Mouse (Mus musculus) ES-E14 (cell line): ENCODE data around the gene Cbln1.

Experiments
- MAFK ChIP-seq: IDR thresholded peaks from 2 replicates; pipeline ENCODE4 v1.6.1; 2014; ENCODE audit warnings: mild to moderate bottlenecking, low read depth, low read length, inconsistent platforms; ENCODE audit not compliant: insufficient read depth
- ZC3H11A ChIP-seq: IDR thresholded peaks from 2 replicates; pipeline ENCODE4 v1.6.1; 2012; ENCODE audit warnings: low read depth, mild to moderate bottlenecking, inconsistent platforms, low read length, borderline replicate concordance
- ZNF384 ChIP-seq: IDR thresholded peaks from 2 replicates; pipeline ENCODE4 v1.6.1; 2012; ENCODE audit warnings: low read depth, low read length, inconsistent platforms

DNA sequence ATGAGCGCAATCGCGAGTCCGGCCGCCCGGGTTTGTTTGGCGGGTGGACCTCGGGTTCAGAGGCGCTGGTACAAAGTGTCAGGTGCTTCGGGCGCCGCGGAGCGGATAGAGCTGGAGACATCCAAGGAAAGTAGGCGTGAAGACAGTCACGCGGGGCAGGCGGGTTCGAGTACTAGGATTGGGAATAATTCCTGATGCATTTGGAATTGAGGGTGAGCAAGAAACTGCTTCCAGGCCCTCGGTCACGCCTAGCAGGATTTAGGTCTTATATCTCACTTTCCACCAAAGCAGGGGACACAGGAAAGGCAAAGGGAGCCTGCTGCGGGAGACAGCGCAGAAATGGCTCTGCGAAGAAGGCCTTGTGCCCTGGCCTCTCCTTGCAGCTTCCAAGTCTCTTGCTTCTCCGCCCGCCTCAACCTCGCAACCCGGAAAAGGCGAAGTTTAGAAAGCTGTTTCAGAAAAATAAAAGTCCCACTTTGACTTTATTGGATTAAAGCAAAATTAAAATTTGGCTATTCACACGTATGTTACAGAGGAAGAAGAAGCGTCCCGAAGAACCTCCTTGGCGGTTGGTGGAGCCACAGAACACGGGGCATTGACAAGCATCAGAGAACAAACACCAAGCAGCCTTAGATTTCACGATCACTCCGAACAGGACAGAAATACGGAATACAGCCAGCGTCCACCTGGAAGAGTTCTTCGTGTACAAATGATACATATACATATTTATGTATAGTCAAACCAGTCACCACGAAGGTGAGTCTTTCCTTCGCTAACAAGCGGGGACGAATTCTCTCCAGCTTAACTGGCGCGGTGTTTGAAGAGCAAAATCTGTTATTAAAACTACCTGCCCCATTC, 3.2 kb downstream of the Cbln1 start:
- TF ChIP-seq ZC3H11A (no peak), MAFK (no peak), ZNF384 (no peak)
